Mouse (Mus musculus) lung, postnatal 36 days (tissue): ENCODE measurements around the gene Arhgap42.

Experiments
- DNase-seq: peaks from one replicate; pipeline ENCODE4 v3.0.0; 2022; ENCODE audit warnings: mixed read lengths

Arhgap42 gene

DNA sequence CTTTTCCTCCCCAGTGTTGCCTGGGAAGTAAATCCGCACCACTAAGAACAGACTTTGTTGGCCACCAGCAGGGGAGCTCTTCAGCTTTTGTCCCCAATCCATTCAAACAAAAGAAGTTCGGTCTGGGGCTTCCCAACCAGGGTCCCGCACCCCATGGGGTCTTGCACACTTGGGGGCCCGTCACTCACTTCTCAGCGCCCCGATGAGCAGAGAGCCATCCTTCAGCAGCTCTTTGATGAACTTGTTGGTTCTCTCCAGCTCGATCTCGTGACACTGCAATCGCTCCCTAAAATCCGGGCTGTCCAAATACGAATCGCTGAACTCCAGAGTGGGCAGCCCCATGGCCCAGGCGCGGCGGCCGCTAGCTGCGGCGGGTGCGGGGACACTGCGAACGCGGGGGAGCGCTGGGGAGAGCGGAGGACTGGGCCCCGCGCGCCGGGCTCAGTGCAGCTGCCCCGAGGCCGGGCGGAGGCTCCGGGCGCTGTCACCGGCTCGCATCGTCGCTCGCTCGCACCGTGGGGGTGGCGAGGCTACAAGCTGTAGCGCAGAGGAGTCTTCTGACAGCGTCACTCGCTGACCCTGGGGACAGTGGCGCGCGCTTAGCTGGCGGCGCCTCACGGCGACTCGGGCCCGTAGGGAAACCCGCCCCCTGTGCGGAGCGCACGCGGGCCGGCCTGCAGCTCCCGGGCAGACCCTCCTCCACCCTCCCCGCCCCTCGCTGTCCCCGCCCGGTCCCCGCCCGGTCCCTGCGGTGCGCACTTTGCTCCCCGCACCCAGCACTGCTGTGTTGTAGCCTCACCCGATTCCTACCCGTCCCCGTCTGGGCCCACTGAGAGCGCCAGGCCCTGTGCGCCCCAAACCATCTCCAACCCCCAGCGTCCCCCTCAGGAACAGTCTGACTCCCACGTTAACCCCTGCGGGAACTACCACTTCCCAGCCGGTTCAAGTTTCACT lies at the start of gene Arhgap42:
TSS of gene Arhgap42 (minus strand) at position 664 of the 954 bp plus-strand sequence.
- DNase-seq: peak; percentile 59

- DNase-seq: no peak
These were observed 49.2 kb upstream of the Arhgap42 start for GRCm38 (mm10) chr9:9288140-9288539.

DNA sequence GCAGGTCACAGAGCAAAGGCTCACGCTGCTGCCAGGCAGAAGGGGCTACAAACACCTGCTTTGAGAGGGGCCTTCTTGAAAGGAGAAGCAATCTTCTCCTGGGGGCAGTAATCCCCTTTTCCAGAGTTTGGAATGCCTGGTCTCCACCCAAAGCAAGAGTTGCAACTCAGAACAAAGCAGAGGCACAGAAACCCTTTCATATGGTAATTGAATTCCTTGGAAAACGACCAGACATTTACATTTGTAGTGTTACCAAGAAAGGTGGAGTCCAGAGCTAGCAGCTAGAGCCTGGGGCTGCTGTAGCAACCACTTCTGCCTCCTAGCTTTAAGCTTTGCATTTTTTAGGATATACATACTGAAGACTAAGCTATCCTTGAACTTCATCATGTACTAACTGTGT lies 30.4 kb upstream of the Arhgap42 start:
- no peak for DNase-seq

DNA sequence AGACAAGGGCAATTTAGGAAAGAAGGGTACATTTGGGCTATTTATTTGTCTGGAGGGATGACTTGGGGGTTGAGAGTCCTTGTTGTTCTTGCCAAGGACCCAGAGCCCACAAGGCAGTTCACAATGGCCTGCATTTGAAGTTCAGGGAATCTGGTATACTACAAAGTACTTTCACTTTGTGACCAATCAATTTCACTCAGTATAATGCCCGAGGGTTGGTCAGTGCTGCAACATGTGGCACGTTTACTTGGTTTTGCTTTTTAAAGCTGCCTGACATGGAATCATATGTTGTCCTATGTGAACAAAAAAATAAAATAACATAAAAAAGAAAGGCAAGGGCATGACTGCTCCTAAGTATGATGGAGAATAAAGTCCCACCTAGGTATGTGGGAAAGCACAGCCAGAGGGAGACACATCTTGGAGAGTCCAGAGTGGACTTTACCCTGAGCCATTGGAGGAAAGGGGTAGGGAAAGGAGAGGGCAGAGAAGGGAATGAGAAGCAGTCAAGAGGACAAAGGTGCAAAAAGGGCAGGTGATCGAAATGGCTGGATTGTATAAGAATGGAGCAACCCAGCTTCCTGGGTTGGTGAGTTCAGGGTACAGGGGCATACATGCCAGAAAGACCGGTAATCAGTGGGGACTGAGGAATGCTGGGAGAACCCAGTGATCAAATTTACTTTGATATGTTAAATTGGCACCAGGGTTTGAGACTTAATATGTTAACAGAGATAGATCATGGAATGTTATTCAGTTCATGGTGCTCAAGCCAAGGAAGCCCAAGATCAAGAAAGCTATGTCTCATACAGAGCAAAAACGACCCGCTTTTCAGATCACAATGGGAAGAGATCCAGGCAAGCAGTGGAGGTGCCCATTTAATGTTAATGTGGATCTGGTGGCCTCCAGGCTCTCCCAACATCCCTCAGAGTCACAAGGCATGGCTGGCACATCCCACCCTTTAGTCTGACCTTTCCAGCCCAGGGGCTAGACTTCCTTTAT lies 29.0 kb upstream of the Arhgap42 start:
- no peak for DNase-seq

GRCm38 (mm10) chr9:9263543-9263942 lies 24.6 kb upstream of the Arhgap42 start:
- no peak for DNase-seq

DNA sequence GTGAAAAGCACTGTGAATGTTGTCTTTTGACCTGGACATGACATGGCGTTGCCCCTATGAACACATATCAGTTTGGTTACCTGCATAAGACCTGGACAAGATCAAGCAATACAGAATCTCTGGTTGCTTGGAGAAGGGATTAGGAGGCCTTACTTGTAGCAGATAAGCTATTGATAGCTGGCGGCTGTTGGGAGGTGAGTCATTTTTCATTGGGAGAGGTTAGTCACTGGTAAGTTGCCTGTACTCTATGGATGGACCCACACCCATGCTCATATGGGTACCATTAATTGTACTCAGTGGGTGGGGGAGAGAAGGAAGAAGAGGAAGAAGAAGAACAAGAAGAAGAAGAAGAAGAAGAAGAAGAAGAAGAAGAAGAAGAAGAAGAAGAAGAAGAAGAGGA lies 23.6 kb upstream of the Arhgap42 start:
- DNase-seq: no peak

- DNase-seq: peak; percentile 11
These were observed 15.9 kb upstream of the Arhgap42 start for GRCm38 (mm10) chr9:9254764-9255163.

DNA sequence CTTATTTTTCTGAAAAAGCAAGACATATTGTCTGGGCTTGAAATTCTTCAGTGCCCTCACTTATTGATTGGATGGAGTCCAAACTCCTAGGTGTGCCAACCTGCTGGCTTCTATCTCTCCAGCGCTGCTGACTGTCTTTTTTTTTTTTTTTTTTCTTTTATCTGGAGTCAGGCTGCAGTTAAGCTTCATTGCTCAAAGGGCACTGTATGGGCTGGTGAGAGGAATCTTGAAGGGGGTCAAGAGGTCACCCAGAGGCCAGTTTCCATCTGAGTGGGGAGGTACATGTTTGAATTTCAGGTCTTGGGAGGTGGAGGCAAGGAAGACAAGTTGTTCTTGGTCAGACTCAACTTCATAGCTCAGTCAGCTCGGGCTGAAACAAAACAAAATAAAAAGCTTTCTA lies 9.6 kb upstream of the Arhgap42 start:
- DNase-seq: no peak

- no peak for DNase-seq
These were observed 7.1 kb upstream of the Arhgap42 start for GRCm38 (mm10) chr9:9245994-9246393.

- DNase-seq: no peak
These were observed 4.9 kb upstream of the Arhgap42 start for GRCm38 (mm10) chr9:9243834-9244233.

- DNase-seq: no peak
These were observed 2.4 kb upstream of the Arhgap42 start for GRCm38 (mm10) chr9:9241202-9241795.

DNA sequence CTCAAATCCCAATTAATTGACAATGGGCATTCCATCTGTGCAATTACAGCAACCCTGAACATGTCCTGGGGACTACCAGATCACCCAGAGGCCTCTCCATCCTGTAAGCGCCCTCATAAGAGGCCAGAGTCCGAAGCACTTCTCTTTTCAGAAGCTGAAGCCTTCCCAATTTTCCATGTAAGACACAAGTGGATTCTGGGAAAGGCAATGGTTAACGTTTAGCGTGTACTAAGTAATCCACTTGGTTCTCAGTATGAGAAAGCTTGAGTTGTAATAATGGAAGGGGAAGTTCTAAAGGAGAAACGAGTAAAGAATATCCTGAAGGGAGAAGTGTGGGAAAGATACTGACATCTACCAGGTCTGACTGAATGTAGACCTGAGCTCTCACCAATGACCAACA lies 1.4 kb downstream of the Arhgap42 start:
- no peak for DNase-seq

- DNase-seq: no peak
These were observed 9.2 kb downstream of the Arhgap42 start for GRCm38 (mm10) chr9:9229662-9230061.

- DNase-seq: no peak
These were observed 14.1 kb downstream of the Arhgap42 start for GRCm38 (mm10) chr9:9224837-9225236.

- no peak for DNase-seq
These were observed 15.5 kb downstream of the Arhgap42 start for GRCm38 (mm10) chr9:9223384-9223783.

- DNase-seq: no peak
These were observed 16.9 kb downstream of the Arhgap42 start for GRCm38 (mm10) chr9:9221950-9222486.

DNA sequence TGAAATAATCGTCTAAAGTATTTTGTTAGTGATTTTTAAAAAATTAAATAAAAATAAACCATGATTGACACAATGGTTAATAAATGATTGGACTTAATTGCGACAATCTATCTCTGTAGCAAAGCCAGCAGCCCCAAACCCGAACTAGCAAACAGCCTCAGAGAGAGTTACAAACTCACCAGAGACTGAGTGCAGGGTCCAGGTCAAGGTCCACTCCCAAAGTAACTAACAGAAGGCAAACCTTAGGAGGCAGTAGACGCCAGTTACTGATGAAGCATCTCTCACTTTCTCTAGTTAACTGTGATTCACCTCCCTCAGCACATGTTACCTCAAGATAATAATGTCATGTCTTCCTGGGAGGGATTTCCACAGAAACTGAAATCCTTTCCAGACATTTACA lies 17.7 kb downstream of the Arhgap42 start:
- no peak for DNase-seq

- DNase-seq: no peak
These were observed 20.6 kb downstream of the Arhgap42 start for GRCm38 (mm10) chr9:9218301-9218700.

DNA sequence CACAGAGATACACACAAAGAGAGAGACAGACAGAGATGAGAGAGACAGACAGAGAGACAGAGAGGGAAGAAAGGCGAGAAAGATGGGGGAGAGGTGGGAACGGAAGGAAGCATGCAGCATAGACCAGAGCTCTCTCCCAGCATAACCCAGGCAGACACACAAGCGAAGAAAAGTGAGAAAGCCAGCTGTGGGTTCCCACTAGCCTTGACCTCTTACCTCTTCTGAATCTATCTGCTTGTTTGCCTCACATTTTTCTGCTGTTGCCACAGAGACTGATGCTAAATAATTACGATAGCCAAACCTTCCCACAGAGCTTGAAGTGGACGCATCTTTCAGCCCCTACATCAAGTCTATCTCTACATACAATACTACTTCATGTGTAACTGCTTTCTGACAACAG lies 24.1 kb downstream of the Arhgap42 start:
- DNase-seq: no peak

GRCm38 (mm10) chr9:9214296-9214695 lies 24.6 kb downstream of the Arhgap42 start:
- DNase-seq: no peak

DNA sequence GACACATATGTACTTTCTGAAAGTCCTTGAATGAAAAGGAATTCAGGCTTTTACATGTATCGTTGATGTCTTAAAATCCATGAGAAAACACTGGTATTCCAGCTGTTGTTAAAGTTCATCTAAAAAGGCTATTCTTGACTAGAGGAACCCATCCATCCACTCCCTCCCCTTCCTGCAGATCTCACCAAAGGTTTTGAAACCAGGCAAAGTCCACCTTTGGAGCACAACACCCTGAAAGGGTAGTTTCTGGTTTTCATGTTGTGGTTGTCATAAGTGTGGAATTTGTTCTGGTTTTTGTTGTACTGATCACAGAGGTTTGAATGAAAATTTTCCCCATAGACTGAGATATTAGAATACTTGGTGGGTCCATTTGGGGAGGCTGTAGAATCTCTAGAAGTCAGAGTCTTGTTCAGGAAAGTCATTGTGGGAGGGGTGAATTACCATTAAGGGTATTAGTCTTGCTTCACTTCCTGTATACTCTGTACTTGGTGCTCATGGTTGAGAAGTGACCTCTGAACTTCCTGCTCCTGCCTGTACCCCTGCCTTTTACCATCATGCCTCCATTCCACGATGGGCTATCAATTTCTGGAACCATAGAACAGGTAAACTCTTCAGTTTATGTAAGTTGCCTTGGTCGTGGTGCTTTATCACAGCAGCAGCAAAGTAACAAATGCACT lies 27.4 kb downstream of the Arhgap42 start:
- DNase-seq: no peak

GRCm38 (mm10) chr9:9210464-9210863 lies 28.4 kb downstream of the Arhgap42 start:
- no peak for DNase-seq
